Mouse (Mus musculus) liver, adult 2 months (tissue): ENCODE data around the gene Med28. TPM values are rescaled to one million over a fixed set of nuclear protein-coding genes. Genes with fewer than 3 reads are reported as not detected.

Source experiments
- DNase-seq: peaks from one replicate; pipeline ENCODE4 v3.0.0-alpha.2; 2011; ENCODE audit warnings: low read depth, low spot score; ENCODE audit errors: extremely low read depth
- H3K27ac ChIP-seq: fragments of 200-500 bp; replicated peaks from 2 replicates; pipeline ENCODE4 v1.5.1; 2012; ENCODE audit warnings: low read depth, mild to moderate bottlenecking, control low read depth, inconsistent platforms, low read length; ENCODE audit not compliant: insufficient read depth
- H3K27me3 ChIP-seq: fragments of 200-500 bp; 2 replicates; pipeline ENCODE4 v1.6.1; 2012; ENCODE audit warnings: mild to moderate bottlenecking, moderate library complexity, low read length, inconsistent platforms; ENCODE audit not compliant: control insufficient read depth, insufficient read depth
- H3K36me3 ChIP-seq: fragments of 200-500 bp; 2 replicates; pipeline ENCODE4 v1.6.1; 2012; ENCODE audit warnings: low read length, inconsistent platforms; ENCODE audit not compliant: control insufficient read depth, insufficient read depth
- H3K4me1 ChIP-seq: fragments of 200-500 bp; 2 replicates; pipeline ENCODE4 v1.6.1; 2011; ENCODE audit warnings: low read length; ENCODE audit not compliant: control insufficient read depth, insufficient read depth
- H3K4me3 ChIP-seq: fragments of 200-500 bp; 2 replicates; pipeline ENCODE4 v1.5.1; 2011; ENCODE audit warnings: low read depth, mild to moderate bottlenecking, control low read depth, low read length, moderate library complexity; ENCODE audit not compliant: insufficient read depth
- H3K79me2 ChIP-seq: fragments of 200-500 bp; 2 replicates; pipeline ENCODE4 v1.6.1; 2012; ENCODE audit warnings: inconsistent platforms, mild to moderate bottlenecking, low read length, moderate library complexity; ENCODE audit not compliant: control insufficient read depth, insufficient read depth
- H3K9ac ChIP-seq: fragments of 200-500 bp; 2 replicates; pipeline ENCODE4 v1.6.1; 2012; ENCODE audit warnings: low read depth, mild to moderate bottlenecking, control low read depth, inconsistent platforms, low read length
- CTCF ChIP-seq: fragments of 200-500 bp; IDR thresholded peaks from 2 replicates; pipeline ENCODE4 v1.5.1; 2011; ENCODE audit warnings: low read depth, low read length, control low read depth
- POLR2A ChIP-seq: fragments of 200-500 bp; IDR thresholded peaks from 2 replicates; pipeline ENCODE4 v1.6.1; 2011; ENCODE audit warnings: low read length, control low read depth; ENCODE audit not compliant: insufficient read depth; ENCODE audit errors: extremely low read depth
- WGBS: fragments of 180-500 bp; shearing (Covaris S2); methylation state at CpG from one replicate; pipeline ENCODE4 v1.1.7; 2018; 5-methylcytosine and 5-hydroxymethylcytosine counted together
- polyA plus RNA-seq: library from polyadenylated mRNA; depleted of rRNA; stranded (reverse); fragments of >200 nt; gene quantifications from 2 replicates; pipeline ENCODE4 v1.2.3, GENCODE M21; 2012
- total RNA-seq: library from RNA; depleted of rRNA; stranded (reverse); fragments of >200 nt; gene quantifications from 2 replicates; pipeline ENCODE4 v1.2.3, GENCODE M21; 2014

The Med28 gene
- total and polyA plus RNA-seq, 2 experiments = 27.2 to 44.8 TPM

- DNase-seq = peak; percentile 52
- Histone ChIP-seq H3K27ac (peak overlapping the region; percentile 16; the same call in 1 of the 2 replicates), H3K9ac (no peak overlapping the region), H3K4me3 (no peak overlapping the region), H3K4me1 (peaks cover 17% of the 10 kb centered on the region), H3K27me3 (no peaks in the 10 kb centered on the region), H3K36me3 (no peaks in the 10 kb centered on the region), H3K79me2 (no peaks in the 10 kb centered on the region)
- 77% methylated on average over 1 of the region's 1 CpGs for WGBS
- TF ChIP-seq CTCF (no peak), POLR2A (no peak)
Measured at GRCm38 (mm10) chr5:45483654-45484053, 36.4 kb upstream of the Med28 start.

GRCm38 (mm10) chr5:45491776-45492175 is 28.3 kb upstream of the Med28 start:
- no peak overlapping the region for H3K4me3 ChIP-seq
- peak overlapping the region; percentile 41; the same call in 1 of the 2 replicates for H3K27ac ChIP-seq
- TF ChIP-seq CTCF (no peak), POLR2A (no peak)
- no peaks in the 10 kb centered on the region for H3K27me3 ChIP-seq
- WGBS = 12% methylated on average over 4 of the region's 4 CpGs
- DNase-seq = peak; percentile 76
- no peak overlapping the region for H3K9ac ChIP-seq
- H3K79me2 ChIP-seq = peaks cover 12% of the 10 kb centered on the region; the same call in 1 of the 2 replicates
- H3K4me1 ChIP-seq = peaks cover 19% of the 10 kb centered on the region
- peaks cover 9% of the 10 kb centered on the region; the same call in 1 of the 2 replicates for H3K36me3 ChIP-seq

GRCm38 (mm10) chr5:45493191-45494092 is 26.6 kb upstream of the Med28 start, which contains the start of gene Lap3:
Gene Lap3, plus strand, starts transcription at chr5:45493374.
- Histone ChIP-seq H3K27ac (peak within 1 kb of the TSS; percentile 99), H3K4me3 (peak within 1 kb of the TSS; percentile 100), H3K79me2 (peaks cover 16% of the 10 kb centered on the region; the same call in 1 of the 2 replicates), H3K36me3 (peaks cover 19% of the 10 kb centered on the region; the same call in 1 of the 2 replicates), H3K27me3 (no peaks in the 10 kb centered on the region), H3K9ac (peak within 1 kb of the TSS; percentile 100), H3K4me1 (peaks cover 25% of the 10 kb centered on the region)
- TF ChIP-seq CTCF = peak; percentile 50
- peak; percentile 96 for TF ChIP-seq POLR2A
- WGBS = under 1% methylated on average over 78 of the region's 78 CpGs
- DNase-seq = peak; percentile 84

GRCm38 (mm10) chr5:45494093-45494755 is 25.8 kb upstream of the Med28 start:
- Histone ChIP-seq H3K27ac (peak overlapping the region; percentile 99), H3K9ac (peak overlapping the region; percentile 100)

GRCm38 (mm10) chr5:45495429-45495975 is 24.5 kb upstream of the Med28 start:
- H3K4me3 ChIP-seq = 0 out of 2 replicates have a peak overlapping the region, but pooled peaks have one; percentile 10
- no peak for TF ChIP-seq POLR2A
- H3K9ac ChIP-seq = peak overlapping the region; percentile 50
- H3K27ac ChIP-seq = peak overlapping the region; percentile 85
- peaks cover 25% of the 10 kb centered on the region; the same call in 1 of the 2 replicates for H3K79me2 ChIP-seq
- 45% methylated on average over 3 of the region's 3 CpGs for WGBS
- peak; percentile 62 for DNase-seq
- H3K4me1 ChIP-seq = peaks cover 25% of the 10 kb centered on the region
- peaks cover 37% of the 10 kb centered on the region for H3K36me3 ChIP-seq
- no peaks in the 10 kb centered on the region for H3K27me3 ChIP-seq

More at GRCm38 (mm10) chr5:45494093-45494755, 25.8 kb upstream of the Med28 start:
- Histone ChIP-seq H3K27me3 (no peaks in the 10 kb centered on the region), H3K36me3 (peaks cover 25% of the 10 kb centered on the region), H3K4me1 (peaks cover 25% of the 10 kb centered on the region), H3K4me3 (peak overlapping the region; percentile 100), H3K79me2 (peaks cover 21% of the 10 kb centered on the region; the same call in 1 of the 2 replicates)
- no peak for TF ChIP-seq POLR2A
- DNase-seq = peak; percentile 78
- WGBS = 23% methylated on average over 9 of the region's 9 CpGs
